Mouse (Mus musculus): ENCODE data around the gene Palld. TPM values are rescaled to one million over a fixed set of nuclear protein-coding genes. Genes with fewer than 3 reads are reported as not detected.

Gene Palld
- polyA plus RNA-seq, 1 experiment from 2014 or later, result 99.0 TPM

- POLR2A ChIA-PET, result no interaction called here
- no peaks in the 10 kb centered on the region for H3K27me3 ChIP-seq
- CTCF ChIA-PET, result interaction anchor here (0.6 to 1.4 kb wide), 2 partner anchors 13 to 16 kb away, joined by 3 to 5 read pairs; no protein-coding TSS in a partner anchor
- DNase-seq (ENCODE audit: low read depth, low spot score), result no peak
- peak; percentile 22 for ATAC-seq
- in situ Hi-C loops (cut with MboI; ENCODE audit: low pct_unique_long_range_greater_than_20kb), result no loop called here
- no peak for TF ChIP-seq CTCF (IDR thresholded peaks at IDR 0.05)
These were observed 426.3 kb downstream of the Palld start for GRCm38 (mm10) chr8:61476160-61476559.

DNA sequence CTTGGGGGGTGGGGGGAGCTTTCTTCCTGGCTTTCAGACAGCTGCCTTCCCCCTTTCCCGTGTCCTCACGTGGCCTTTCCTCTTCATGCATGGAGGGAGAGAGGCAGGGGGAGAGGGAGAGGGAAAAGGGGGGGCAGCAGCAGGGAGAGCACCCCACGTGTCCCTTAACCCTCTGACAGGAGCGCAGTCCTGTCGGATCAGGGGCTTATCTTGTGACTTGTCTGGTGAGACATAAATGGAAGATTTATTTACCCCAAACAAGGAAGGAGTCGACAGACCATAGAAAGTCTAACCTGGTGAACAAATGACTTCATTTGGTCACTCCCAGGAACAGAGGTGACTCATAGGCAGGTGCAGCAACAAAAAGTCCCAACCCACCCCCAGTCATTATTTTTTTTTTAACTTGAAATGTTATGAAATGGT lies 427.2 kb downstream of the Palld start:
- TF ChIP-seq CTCF (IDR thresholded peaks at IDR 0.05), result no peak
- ATAC-seq, result peak; percentile 16
- in situ Hi-C loops (cut with MboI; ENCODE audit: low pct_unique_long_range_greater_than_20kb), result no loop called here
- ChIA-PET CTCF (interaction anchor here (1.4 kb wide), 1 partner anchor 15 kb away, joined by 5 read pairs; no protein-coding TSS in a partner anchor), POLR2A (no interaction called here)
- no peaks in the 10 kb centered on the region for H3K27me3 ChIP-seq
- DNase-seq (ENCODE audit: low read depth, low spot score), result no peak

GRCm38 (mm10) chr8:61470213-61470612 lies 432.3 kb downstream of the Palld start:
- no peaks in the 10 kb centered on the region for H3K27me3 ChIP-seq
- in situ Hi-C loops (cut with MboI; ENCODE audit: low pct_unique_long_range_greater_than_20kb), result no loop called here
- CTCF ChIA-PET, result no interaction called here
- POLR2A ChIA-PET, result no interaction called here
- DNase-seq (ENCODE audit: low read depth, low spot score) (no peak), ATAC-seq (no peak)
- TF ChIP-seq CTCF (IDR thresholded peaks at IDR 0.05), result no peak

DNA sequence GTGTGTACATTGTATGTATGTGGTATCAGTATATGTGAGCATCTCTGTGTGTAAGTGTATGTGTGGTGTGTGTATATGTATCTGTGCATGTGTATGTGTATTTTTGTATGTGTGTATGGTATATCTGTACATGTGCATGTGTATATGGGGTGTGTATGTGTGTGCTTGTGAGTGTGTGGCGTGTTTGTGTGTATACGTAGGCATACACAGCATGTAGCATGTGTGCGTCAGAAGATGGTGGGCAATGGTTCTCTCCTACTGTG lies 435.0 kb downstream of the Palld start:
- TF ChIP-seq CTCF (IDR thresholded peaks at IDR 0.05), result no peak
- in situ Hi-C loops (cut with MboI; ENCODE audit: low pct_unique_long_range_greater_than_20kb), result no loop called here
- ATAC-seq (no peak), DNase-seq (ENCODE audit: low read depth, low spot score) (no peak)
- no peaks in the 10 kb centered on the region for H3K27me3 ChIP-seq
- ChIA-PET CTCF (no interaction called here), POLR2A (no interaction called here)

- CTCF ChIA-PET, result no interaction called here
- TF ChIP-seq CTCF (IDR thresholded peaks at IDR 0.05), result no peak
- no peak for ATAC-seq
These were observed 435.6 kb downstream of the Palld start for GRCm38 (mm10) chr8:61466696-61467552.

DNA sequence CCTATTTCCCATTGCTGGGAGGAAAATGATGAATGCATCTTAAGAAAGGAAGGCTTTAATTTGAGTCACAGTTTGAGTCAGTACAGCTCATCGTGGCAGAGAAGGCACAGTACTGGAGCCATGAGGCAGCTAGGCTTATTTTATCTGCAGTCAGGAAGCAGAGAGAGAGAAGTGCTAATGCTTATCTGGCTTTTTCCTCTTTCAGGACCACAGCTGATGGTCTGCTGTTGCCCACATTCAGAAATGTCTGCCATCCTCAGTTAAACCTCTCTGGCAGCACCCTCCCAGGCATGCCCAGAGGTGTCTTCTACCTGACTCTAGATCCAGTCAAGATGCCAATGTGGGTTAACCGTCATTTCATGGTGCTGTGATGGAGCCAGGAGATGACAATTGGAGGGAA lies 438.1 kb downstream of the Palld start:
- no peak for ATAC-seq
- POLR2A ChIA-PET, result no interaction called here

More at GRCm38 (mm10) chr8:61466696-61467552, 435.6 kb downstream of the Palld start:
- in situ Hi-C loops (cut with MboI; ENCODE audit: low pct_unique_long_range_greater_than_20kb), result no loop called here
- H3K27me3 ChIP-seq, result no peaks in the 10 kb centered on the region
- no peak for DNase-seq (ENCODE audit: low read depth, low spot score)
- POLR2A ChIA-PET, result no interaction called here

DNA sequence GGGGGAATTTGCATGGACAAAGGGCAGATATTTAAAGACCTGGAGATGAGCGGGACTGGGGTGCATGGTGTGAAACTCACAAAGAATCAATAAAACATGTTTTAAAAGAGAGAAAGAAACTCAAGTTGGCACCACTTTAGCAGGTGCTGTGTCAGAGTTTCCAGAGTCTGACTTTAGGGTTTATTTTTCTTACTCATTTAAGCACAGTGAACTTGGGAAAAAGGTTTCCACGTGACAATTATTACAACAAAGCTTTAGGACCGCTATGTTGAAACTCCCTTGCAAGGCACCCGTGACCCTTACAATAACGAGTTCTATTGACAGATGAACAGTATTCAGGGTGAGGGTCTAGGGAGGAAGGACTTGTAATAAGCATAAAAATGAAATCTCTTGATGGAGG lies 440.3 kb downstream of the Palld start:
- in situ Hi-C loops (cut with MboI; ENCODE audit: low pct_unique_long_range_greater_than_20kb), result no loop called here
- ChIA-PET POLR2A (no interaction called here), CTCF (interaction anchor here (1.3 kb wide), 1 partner anchor 14 kb away, joined by 3 read pairs; no protein-coding TSS in a partner anchor)
- no peak for TF ChIP-seq CTCF (IDR thresholded peaks at IDR 0.05)
- H3K27me3 ChIP-seq, result peaks cover 5% of the 10 kb centered on the region
- DNase-seq (ENCODE audit: low read depth, low spot score) (no peak), ATAC-seq (no peak)

More for the DNA sequence above, 438.1 kb downstream of the Palld start:
- H3K27me3 ChIP-seq, result no peaks in the 10 kb centered on the region
- no peak for TF ChIP-seq CTCF (IDR thresholded peaks at IDR 0.05)
- CTCF ChIA-PET, result interaction anchor here (1.0 kb wide), 1 partner anchor 15 kb away, joined by 3 read pairs; no protein-coding TSS in a partner anchor
- in situ Hi-C loops (cut with MboI; ENCODE audit: low pct_unique_long_range_greater_than_20kb), result no loop called here
- DNase-seq (ENCODE audit: low read depth, low spot score), result no peak

Other genes with a start within 250 kb of the Palld start
- 0.08 TPM for gene Ddx60, start 25.4 kb upstream of the Palld start, polyA plus RNA-seq (2021)
- gene Anxa10, start 220.5 kb upstream of the Palld start, polyA plus RNA-seq (2021), result not detected

Measured in Patski (cell line).